17 mouse cellular contexts compared by ENCODE assay signal in genomic region chr10:81146296-81146695, GRCm38 (mm10). TPM values are rescaled to one million over a fixed set of nuclear protein-coding genes. Genes with fewer than 3 reads are reported as not detected.
DNase-seq lines count a peak whose midpoint lies in the region; ATAC-seq and TF ChIP-seq lines count a peak whose summit lies in the region.
"Had no signal": no experiment of that assay in that cellular context is flagged by ENCODE, and none has a peak within 500 bp of the region (broad histone marks: within the 10 kb centered on the region; RNA-seq: fewer than 3 reads in every experiment).

No protein-coding gene starts in this region.

- H3K4me3 ChIP-seq in heart, embryonic 13.5 days: no peak overlapping the region
- H3K4me3 ChIP-seq in CH12.LX (replicated peaks in 1 of 3; ENCODE audit: low read depth in 2 of 3, low read length in 2 of 3, poor library complexity in 1 of 3): peak overlapping the region in 1 of 3 experiments; percentile 19
- H3K4me3 ChIP-seq in olfactory bulb, adult 2 months (ENCODE audit: insufficient read depth, low read depth, low read length): peak overlapping the region; percentile 17; the same call in 1 of the 2 replicates
- H3K4me3 ChIP-seq in midbrain, embryonic 10.5 days: no peak overlapping the region
- H3K4me3 ChIP-seq: embryonic facial prominence, embryonic 12.5 days; heart, embryonic 15.5 days had no signal

- intact Hi-C loops in heart, postnatal 10 days (cut with DNase I): no loop called here

- peaks cover 45% of the 10 kb centered on the region for H3K4me1 ChIP-seq in heart, embryonic 13.5 days
- peaks cover 19 to 96% of the 10 kb centered on the region in 2 experiments for H3K4me1 ChIP-seq in CH12.LX (ENCODE audit: control insufficient read depth in 1 of 2, insufficient read depth in 2 of 2)
- peaks cover 58% of the 10 kb centered on the region for H3K4me1 ChIP-seq in olfactory bulb, adult 2 months (ENCODE audit: control insufficient read depth, insufficient read depth, low read length)
- H3K4me1 ChIP-seq in midbrain, embryonic 10.5 days: peaks cover 27% of the 10 kb centered on the region

- H3K4me2 ChIP-seq in heart, embryonic 13.5 days: no peak overlapping the region
- H3K4me2 ChIP-seq in CH12.LX (ENCODE audit: insufficient read depth, low read depth, poor library complexity, severe bottlenecking): no peak overlapping the region
- H3K4me2 ChIP-seq: embryonic facial prominence, embryonic 12.5 days; heart, embryonic 15.5 days had no signal

- in situ Hi-C loops in CH12.LX (cut with MboI; ENCODE audit: low pct_ligation_motif_present, low pct_unique_long_range_greater_than_20kb, low sequenced_read_pairs): no loop called here

- peak overlapping the region; percentile 42 for H3K9ac ChIP-seq in heart, embryonic 13.5 days
- H3K9ac ChIP-seq in CH12.LX (ENCODE audit: insufficient read depth, low read depth): no peak overlapping the region
- H3K9ac ChIP-seq: embryonic facial prominence, embryonic 12.5 days; heart, embryonic 15.5 days had no signal

- WGBS in heart, embryonic 13.5 days: 74% methylated on average over 4 of the region's 4 CpGs
- 31% methylated on average over 4 of the region's 4 CpGs for WGBS in olfactory bulb, adult 2 months
- 92% methylated on average over 4 of the region's 4 CpGs for WGBS in midbrain, embryonic 10.5 days

- no peak for TF ChIP-seq RAD21 in CH12.LX (IDR thresholded peaks at IDR 0.05; ENCODE audit: low read depth, low read length)

- H3K9me3 ChIP-seq in heart, embryonic 13.5 days: no peaks in the 10 kb centered on the region
- no peaks in the 10 kb centered on the region for H3K9me3 ChIP-seq in CH12.LX (replicated peaks; ENCODE audit: low read length)
- H3K9me3 ChIP-seq in midbrain, embryonic 10.5 days (replicated peaks): 0 out of 2 replicates have a peak, but pooled peaks cover 4% of the 10 kb centered on the region
- H3K9me3 ChIP-seq: embryonic facial prominence, embryonic 12.5 days; heart, embryonic 15.5 days had no signal

- H3K36me3 ChIP-seq in heart, embryonic 13.5 days: peaks cover 82% of the 10 kb centered on the region
- peaks cover 61 to 90% of the 10 kb centered on the region in 2 experiments for H3K36me3 ChIP-seq in CH12.LX (replicated peaks in 1 of 2; ENCODE audit: control insufficient read depth in 1 of 2, insufficient read depth in 1 of 2, low read length in 1 of 2)
- H3K36me3 ChIP-seq in midbrain, embryonic 10.5 days: peaks cover 78% of the 10 kb centered on the region

- dilution Hi-C loops in CH12.LX (cut with MboI; ENCODE audit: extremely low pct_ligation_motif_present, extremely low pct_unique_long_range_greater_than_20kb, low sequenced_read_pairs): no loop called here

- no peak for DNase-seq in heart, postnatal 10 days
- no peak for DNase-seq in CH12.LX (ENCODE audit: extremely low read depth)
- DNase-seq in brain, adult 2 months (ENCODE audit: low read depth, low spot score): peak; percentile 58
- DNase-seq in midbrain, embryonic 10.5 days (ENCODE audit: low spot score): no peak
- no peak for DNase-seq in layer of hippocampus, postnatal 36 days
- DNase-seq: adrenal gland, postnatal 25 days; cerebellum, adult 9-11 months; kidney, postnatal 25 days; lung, adult 2 months; thymus, postnatal 14 days had no signal

- no peak for TF ChIP-seq POLR2A in CH12.LX (IDR thresholded peaks at IDR 0.05; ENCODE audit: low read depth, low read length)
- no peak for TF ChIP-seq POLR2A in olfactory bulb, adult 2 months (IDR thresholded peaks at IDR 0.05; ENCODE audit: insufficient read depth, low read depth, low read length)

- no peak for TF ChIP-seq EP300 in CH12.LX (IDR thresholded peaks at IDR 0.05; ENCODE audit: low read length)

- ATAC-seq in heart, embryonic 13.5 days (ENCODE audit: extremely low read depth, insufficient number of reproducible peaks, low FRiP score, low TSS enrichment): no peak
- ATAC-seq: hindbrain, embryonic 16.5 days had no signal

- no peak overlapping the region for H3K27ac ChIP-seq in heart, embryonic 13.5 days (replicated peaks)
- H3K27ac ChIP-seq in CH12.LX (ENCODE audit: insufficient read depth, low read depth): no peak overlapping the region
- peak overlapping the region; percentile 79 for H3K27ac ChIP-seq in olfactory bulb, adult 2 months (ENCODE audit: insufficient read depth, low read depth, low read length)
- no peak overlapping the region for H3K27ac ChIP-seq in midbrain, embryonic 10.5 days (replicated peaks)
- H3K27ac ChIP-seq: embryonic facial prominence, embryonic 12.5 days; heart, embryonic 15.5 days had no signal

- H3K79me2 ChIP-seq in CH12.LX (replicated peaks; ENCODE audit: control insufficient read depth, extremely low read depth, insufficient read depth, poor library complexity, severe bottlenecking): peaks cover 76% of the 10 kb centered on the region

- no peaks in the 10 kb centered on the region for H3K27me3 ChIP-seq in heart, embryonic 13.5 days (replicated peaks)
- no peaks in the 10 kb centered on the region for H3K27me3 ChIP-seq in CH12.LX (replicated peaks)
- no peaks in the 10 kb centered on the region for H3K27me3 ChIP-seq in midbrain, embryonic 10.5 days (ENCODE audit: low read depth, poor library complexity, severe bottlenecking)
- H3K27me3 ChIP-seq: embryonic facial prominence, embryonic 12.5 days; heart, embryonic 15.5 days had no signal

- TF ChIP-seq CTCF in CH12.LX (conservative IDR thresholded peaks at IDR 0.05 in 1 of 2, IDR thresholded peaks at IDR 0.05 in 1 of 2; ENCODE audit: low read depth in 2 of 2, low read length in 2 of 2): no peak
- no peak for TF ChIP-seq CTCF in olfactory bulb, adult 2 months (IDR thresholded peaks at IDR 0.05; ENCODE audit: insufficient read depth, low read depth, low read length)

TF ChIP-seq in CH12.LX, 34 proteins besides CTCF, POLR2A, EP300 and RAD21:
- TF ChIP-seq ETS1 (conservative IDR thresholded peaks at IDR 0.05; ENCODE audit: low read depth, low read length) (0 out of 2 replicates have a peak, but pooled peaks have one; percentile 7), ZKSCAN1 (IDR thresholded peaks at IDR 0.05; ENCODE audit: borderline replicate concordance, low read depth, low read length) (no peak)

RNA-seq across cellular contexts. Expression of gene Zbtb7a, which starts 11.3 kb away (rescaled TPM):
- 19.5 and 20.1 TPM in 2 replicates for polyA plus RNA-seq in heart, embryonic 13.5 days (2015; fragmentation: Nextera tagmentation; extraction: Ambion mirVana)
- 10 to 100 TPM; 43.7 to 48.0 TPM for total RNA-seq in heart, postnatal 10 days (2021)
- total RNA-seq in CH12.LX (2012; rRNA removed) (15.3 and 18.2 TPM in 2 replicates), CH12.LX (2014; rRNA removed) (3.0 TPM in 2 replicates)
- polyA plus RNA-seq in CH12.LX (2012; ENCODE audit: insufficient read length, low read depth): 20.1 and 21.3 TPM in 2 replicates
- 77.0 TPM in 1 of 2 replicates, not detected in the other for polyA plus RNA-seq in olfactory bulb, adult 2 months (2012; ENCODE audit: insufficient read depth, insufficient read length, low replicate concordance, missing spikeins)
- 7.8 and 9.8 TPM in 2 replicates for polyA plus RNA-seq in midbrain, embryonic 10.5 days (2016; fragmentation: Nextera tagmentation; extraction: Ambion mirVana)
- total RNA-seq in layer of hippocampus, postnatal 36 days (2021): 100 to 1,000 TPM; 109 to 116 TPM

RNA-seq across cellular contexts. Expression of gene Pias4, which starts 21.4 kb away (rescaled TPM):
- 35.7 and 40.3 TPM in 2 replicates for polyA plus RNA-seq in heart, embryonic 13.5 days (2015; fragmentation: Nextera tagmentation; extraction: Ambion mirVana)
- 10 to 100 TPM; 14.7 to 17.8 TPM for total RNA-seq in heart, postnatal 10 days (2021)
- 24.3 and 26.6 TPM in 2 replicates for total RNA-seq in CH12.LX (2012; rRNA removed)
- total RNA-seq in CH12.LX (2014; rRNA removed): 13.6 and 15.3 TPM in 2 replicates
- polyA plus RNA-seq in CH12.LX (2012; ENCODE audit: insufficient read length, low read depth): 26.5 and 33.5 TPM in 2 replicates
- not detected in 2 replicates for polyA plus RNA-seq in olfactory bulb, adult 2 months (2012; ENCODE audit: insufficient read depth, insufficient read length, low replicate concordance, missing spikeins)
- 61.4 and 68.5 TPM in 2 replicates for polyA plus RNA-seq in midbrain, embryonic 10.5 days (2016; fragmentation: Nextera tagmentation; extraction: Ambion mirVana)
- 10 to 100 TPM; 26.2 to 29.8 TPM for total RNA-seq in layer of hippocampus, postnatal 36 days (2021)

RNA-seq across cellular contexts. Expression of gene Eef2, which starts 30.1 kb away (rescaled TPM):
- 393 and 411 TPM in 2 replicates for polyA plus RNA-seq in heart, embryonic 13.5 days (2015; fragmentation: Nextera tagmentation; extraction: Ambion mirVana)
- 1,000 to 10,000 TPM; 1,333 to 1,385 TPM for total RNA-seq in heart, postnatal 10 days (2021)
- total RNA-seq in CH12.LX (2012; rRNA removed) (3,382 and 4,660 TPM in 2 replicates), CH12.LX (2014; rRNA removed) (1,528 and 1,752 TPM in 2 replicates)
- 2,532 and 2,649 TPM in 2 replicates for polyA plus RNA-seq in CH12.LX (2012; ENCODE audit: insufficient read length, low read depth)
- polyA plus RNA-seq in olfactory bulb, adult 2 months (2012; ENCODE audit: insufficient read depth, insufficient read length, low replicate concordance, missing spikeins): 423 and 2,167 TPM in 2 replicates
- 528 and 571 TPM in 2 replicates for polyA plus RNA-seq in midbrain, embryonic 10.5 days (2016; fragmentation: Nextera tagmentation; extraction: Ambion mirVana)
- 100 to 1,000 TPM; 868 to 892 TPM for total RNA-seq in layer of hippocampus, postnatal 36 days (2021)

RNA-seq across cellular contexts. Expression of gene Dapk3, which starts 36.5 kb away (rescaled TPM):
- polyA plus RNA-seq in heart, embryonic 13.5 days (2015; fragmentation: Nextera tagmentation; extraction: Ambion mirVana): 41.5 and 42.4 TPM in 2 replicates
- 10 to 100 TPM; 33.3 to 39.1 TPM for total RNA-seq in heart, postnatal 10 days (2021)
- total RNA-seq in CH12.LX (2012; rRNA removed): 43.9 and 46.2 TPM in 2 replicates
- total RNA-seq in CH12.LX (2014; rRNA removed): 25.4 and 27.5 TPM in 2 replicates
- 39.5 and 44.5 TPM in 2 replicates for polyA plus RNA-seq in CH12.LX (2012; ENCODE audit: insufficient read length, low read depth)
- polyA plus RNA-seq in olfactory bulb, adult 2 months (2012; ENCODE audit: insufficient read depth, insufficient read length, low replicate concordance, missing spikeins): not detected in 2 replicates
- 52.7 and 53.3 TPM in 2 replicates for polyA plus RNA-seq in midbrain, embryonic 10.5 days (2016; fragmentation: Nextera tagmentation; extraction: Ambion mirVana)
- 10 to 100 TPM; 65.6 to 77.8 TPM for total RNA-seq in layer of hippocampus, postnatal 36 days (2021)

RNA-seq across cellular contexts. Expression of gene 4930442H23Rik, which starts 37.4 kb away (rescaled TPM):
- 0.27 TPM in 1 of 2 replicates, not detected in the other for polyA plus RNA-seq in heart, embryonic 13.5 days (2015; fragmentation: Nextera tagmentation; extraction: Ambion mirVana)
- not detected for total RNA-seq in heart, postnatal 10 days (2021)
- total RNA-seq in CH12.LX (2012; rRNA removed): 0.29 TPM in 1 of 2 replicates, not detected in the other
- total RNA-seq in CH12.LX (2014; rRNA removed): not detected in 2 replicates
- polyA plus RNA-seq in CH12.LX (2012; ENCODE audit: insufficient read length, low read depth): 0.27 and 0.35 TPM in 2 replicates
- polyA plus RNA-seq in olfactory bulb, adult 2 months (2012; ENCODE audit: insufficient read depth, insufficient read length, low replicate concordance, missing spikeins): not detected in 2 replicates
- polyA plus RNA-seq in midbrain, embryonic 10.5 days (2016; fragmentation: Nextera tagmentation; extraction: Ambion mirVana): 0.09 TPM in 1 of 2 replicates, not detected in the other
- not detected for total RNA-seq in layer of hippocampus, postnatal 36 days (2021)
- total RNA-seq: adrenal gland, postnatal 25 days; midbrain, postnatal 0 days had no signal
- polyA plus RNA-seq: embryonic facial prominence, embryonic 12.5 days; heart, embryonic 15.5 days; hindbrain, embryonic 16.5 days; lung, adult 2 months; midbrain, postnatal 0 days; spleen, adult 2 months had no signal
